ENCODE assay signal across 8 mouse cellular contexts in the genomic region with DNA sequence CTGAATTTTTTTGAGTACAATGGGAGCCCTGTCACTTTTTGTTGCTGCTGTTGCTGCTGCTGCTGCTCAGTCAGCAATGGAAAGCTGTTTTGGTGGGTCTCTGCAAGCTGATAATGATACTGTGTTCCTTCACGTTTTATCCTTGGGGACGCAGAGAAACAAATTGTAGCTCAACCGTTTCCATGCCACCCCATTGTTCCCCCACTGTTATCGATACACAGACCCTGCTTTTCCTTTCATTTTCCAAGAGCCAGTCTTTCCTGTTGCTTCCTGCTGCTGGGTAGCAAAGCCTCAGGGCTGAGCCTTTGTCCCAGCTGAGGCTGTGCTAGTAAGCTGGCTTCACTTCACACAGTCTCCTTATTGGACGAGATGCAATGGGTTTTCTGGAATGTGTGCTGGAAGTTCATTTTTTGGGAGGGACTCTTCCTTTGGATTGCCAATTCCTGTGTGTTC.
DNase-seq lines count a peak whose midpoint lies in the region; ATAC-seq and TF ChIP-seq lines count a peak whose summit lies in the region.

No protein-coding gene starts in this region.

- peak overlapping the region; percentile 43 for H3K4me2 ChIP-seq in forebrain, embryonic 12.5 days
- H3K4me2 ChIP-seq in hindbrain, embryonic 14.5 days (replicated peaks), result peak overlapping the region; percentile 32
- peak overlapping the region; percentile 51 for H3K4me2 ChIP-seq in liver, postnatal 0 days (ENCODE audit: low read depth, low read length)

- no peaks in the 10 kb centered on the region for H3K36me3 ChIP-seq in forebrain, embryonic 12.5 days (replicated peaks)
- no peaks in the 10 kb centered on the region for H3K36me3 ChIP-seq in hindbrain, embryonic 14.5 days (replicated peaks; ENCODE audit: control insufficient read depth, insufficient read depth)
- peaks cover 8% of the 10 kb centered on the region for H3K36me3 ChIP-seq in liver, postnatal 0 days (replicated peaks; ENCODE audit: insufficient read depth, low read length)

- no peaks in the 10 kb centered on the region for H3K9me3 ChIP-seq in forebrain, embryonic 12.5 days
- no peaks in the 10 kb centered on the region for H3K9me3 ChIP-seq in hindbrain, embryonic 14.5 days (ENCODE audit: control insufficient read depth, low read length)
- H3K9me3 ChIP-seq in liver, postnatal 0 days (ENCODE audit: low read length), result no peaks in the 10 kb centered on the region

- DNase-seq in kidney, adult 9 months, result peak; percentile 56
- no peak for DNase-seq in kidney, adult 11 months
- DNase-seq in hindbrain, embryonic 14.5 days (ENCODE audit: low spot score), result peak; percentile 67
- DNase-seq in liver, postnatal 0 days, result no peak
- no peak for DNase-seq in spleen, adult 18-20 months

- H3K27ac ChIP-seq in forebrain, embryonic 12.5 days, result peak overlapping the region; percentile 89
- H3K27ac ChIP-seq in hindbrain, embryonic 14.5 days, result peak overlapping the region; percentile 74
- H3K27ac ChIP-seq in liver, postnatal 0 days (ENCODE audit: low read depth), result peak overlapping the region; percentile 51; the same call in 1 of the 2 replicates
- H3K27ac ChIP-seq in olfactory bulb, adult 2 months (ENCODE audit: insufficient read depth, low read depth, low read length), result peak overlapping the region; percentile 53

- TF ChIP-seq EP300 in liver, postnatal 0 days (IDR thresholded peaks at IDR 0.05; ENCODE audit: low read depth), result no peak

- no peak for TF ChIP-seq POLR2A in olfactory bulb, adult 2 months (IDR thresholded peaks at IDR 0.05; ENCODE audit: insufficient read depth, low read depth, low read length)

- H3K4me3 ChIP-seq in forebrain, embryonic 12.5 days (replicated peaks), result peak overlapping the region; percentile 14
- H3K4me3 ChIP-seq in hindbrain, embryonic 14.5 days (replicated peaks; ENCODE audit: low read length), result no peak overlapping the region
- H3K4me3 ChIP-seq in liver, postnatal 0 days (ENCODE audit: low read depth, low read length), result no peak overlapping the region
- no peak overlapping the region; the same call in 1 of the 2 replicates for H3K4me3 ChIP-seq in olfactory bulb, adult 2 months (ENCODE audit: insufficient read depth, low read depth, low read length)

- peaks cover 49% of the 10 kb centered on the region for H3K4me1 ChIP-seq in forebrain, embryonic 12.5 days
- H3K4me1 ChIP-seq in hindbrain, embryonic 14.5 days (replicated peaks; ENCODE audit: control insufficient read depth, insufficient read depth, low read length), result peaks cover 36% of the 10 kb centered on the region
- peaks cover 84% of the 10 kb centered on the region for H3K4me1 ChIP-seq in liver, postnatal 0 days (ENCODE audit: insufficient read depth)
- peaks cover 11% of the 10 kb centered on the region for H3K4me1 ChIP-seq in olfactory bulb, adult 2 months (ENCODE audit: control insufficient read depth, insufficient read depth, low read length)

- ATAC-seq in forebrain, embryonic 12.5 days (ENCODE audit: low FRiP score), result peak; percentile 65
- peak; percentile 77; the same call in 1 of the 2 replicates for ATAC-seq in hindbrain, embryonic 14.5 days (ENCODE audit: low FRiP score)
- peak; percentile 26 for ATAC-seq in liver, postnatal 0 days
- no peak for ATAC-seq in monocyte, adult 5-6 weeks (replicated peaks; ENCODE audit: insufficient number of reproducible peaks, low FRiP score, low TSS enrichment, poor library complexity, severe bottlenecking)

- H3K9ac ChIP-seq in forebrain, embryonic 12.5 days, result peak overlapping the region; percentile 48
- 0 out of 2 replicates have a peak overlapping the region, but pooled peaks have one; percentile 9 for H3K9ac ChIP-seq in hindbrain, embryonic 14.5 days
- no peak overlapping the region; the same call in 1 of the 2 replicates for H3K9ac ChIP-seq in liver, postnatal 0 days (replicated peaks)

- 1% methylated on average over 5 of the region's 5 CpGs for WGBS in forebrain, embryonic 12.5 days
- WGBS in hindbrain, embryonic 14.5 days, result 3% methylated on average over 5 of the region's 5 CpGs
- WGBS in liver, postnatal 0 days (ENCODE audit: insufficient replicate concordance), result 35% methylated on average over 5 of the region's 5 CpGs
- 24% methylated on average over 5 of the region's 5 CpGs for WGBS in olfactory bulb, adult 2 months

- peaks cover 3% of the 10 kb centered on the region; the same call in 1 of the 2 replicates for H3K27me3 ChIP-seq in forebrain, embryonic 12.5 days
- no peaks in the 10 kb centered on the region for H3K27me3 ChIP-seq in hindbrain, embryonic 14.5 days (ENCODE audit: control insufficient read depth, insufficient read depth, low read length)
- H3K27me3 ChIP-seq in liver, postnatal 0 days (ENCODE audit: insufficient read depth, low read length), result no peaks in the 10 kb centered on the region

- TF ChIP-seq CTCF in liver, postnatal 0 days (IDR thresholded peaks at IDR 0.05; ENCODE audit: low read depth), result no peak
- TF ChIP-seq CTCF in olfactory bulb, adult 2 months (IDR thresholded peaks at IDR 0.05; ENCODE audit: insufficient read depth, low read depth, low read length), result no peak

Comparison
In these comparisons a context has a peak if more than half of its experiments do, and no peak if none do; other contexts are left out.
1. DNase-seq: peak in kidney, adult 9 months (single experiment) and hindbrain, embryonic 14.5 days (single experiment); none in kidney, adult 11 months (single experiment), liver, postnatal 0 days (single experiment) and spleen, adult 18-20 months (0 of 2).
2. Peak in every context shown above with its lines, with median percentiles within 50 percentile points of each other: H3K27ac ChIP-seq and H3K4me2 ChIP-seq.